Mouse (Mus musculus) myocyte (in vitro differentiated cells): ENCODE results near the gene Cables2.

Experiments
- MYOG ChIP-seq, 3 experiments: IDR thresholded peaks; one replicate each; pipeline ENCODE4 v1.6.1; 2011; ENCODE audit warnings: control low read depth in 2 of 3, low read depth in 2 of 3, mild to moderate bottlenecking in 2 of 3; ENCODE audit not compliant: insufficient read length in 2 of 3, control insufficient read depth in 1 of 3, insufficient read depth in 1 of 3
- POLR2A ChIP-seq: IDR thresholded peaks from one replicate; pipeline ENCODE4 v1.6.1; 2011; ENCODE audit warnings: low read depth, mild to moderate bottlenecking, control low read depth, moderate library complexity; ENCODE audit not compliant: insufficient read length
- POLR2AphosphoS2 ChIP-seq: IDR thresholded peaks from one replicate; pipeline ENCODE4 v1.6.1; 2011; ENCODE audit warnings: low read depth, control low read depth; ENCODE audit not compliant: insufficient read length

- TF ChIP-seq POLR2A: no peak
- TF ChIP-seq POLR2AphosphoS2: no peak
- TF ChIP-seq MYOG (IDR thresholded peaks at IDR 0.05; ENCODE audit: control insufficient read depth in 1 of 3, insufficient read depth in 1 of 3, insufficient read length in 2 of 3, low read depth in 2 of 3): no peak
These were observed 35.5 kb downstream of the Cables2 start for GRCm38 (mm10) chr2:180237601-180238345.
